ENCODE assay signal across 8 mouse cellular contexts in genomic region chr12:74803740-74804512, GRCm38 (mm10).
A peak's percentile ranks its signal among the peaks of the same experiment; 100 is the strongest.
DNase-seq lines count a peak whose midpoint lies in the region; ATAC-seq and TF ChIP-seq lines count a peak whose summit lies in the region.
"Had no signal": no experiment of that assay in that cellular context is flagged by ENCODE, and none has a peak within 500 bp of the region (broad histone marks: within the 10 kb centered on the region; RNA-seq: fewer than 3 reads in every experiment).

No protein-coding gene starts in this region.

- no peak overlapping the region for H3K4me3 ChIP-seq in embryonic facial prominence, embryonic 15.5 days (replicated peaks)
- H3K4me3 ChIP-seq in liver, embryonic 14.5 days (ENCODE audit: insufficient read depth in 1 of 2, low read depth in 2 of 2, low read length in 2 of 2), result no peak overlapping the region
- H3K4me3 ChIP-seq: liver, embryonic 15.5 days had no signal

- peak; percentile 83 for ATAC-seq in embryonic facial prominence, embryonic 15.5 days (ENCODE audit: insufficient number of reproducible peaks, low FRiP score, low TSS enrichment, low read depth)
- ATAC-seq in liver, embryonic 14.5 days (ENCODE audit: insufficient read depth), result no peak

- whole genome bisulfite sequencing in embryonic facial prominence, embryonic 15.5 days, result 53% methylated on average over 13 of the region's 13 CpGs
- WGBS in liver, embryonic 14.5 days (ENCODE audit: insufficient replicate concordance), result 40% methylated on average over 13 of the region's 13 CpGs

- no peak overlapping the region for H3K27ac ChIP-seq in embryonic facial prominence, embryonic 15.5 days (replicated peaks)
- no peak overlapping the region for H3K27ac ChIP-seq in liver, embryonic 14.5 days
- H3K27ac ChIP-seq: liver, embryonic 15.5 days had no signal

- no peak for TF ChIP-seq CTCF in liver, embryonic 14.5 days (IDR thresholded peaks at IDR 0.05; ENCODE audit: low read depth)

- H3K4me1 ChIP-seq in embryonic facial prominence, embryonic 15.5 days, result no peaks in the 10 kb centered on the region
- no peaks in the 10 kb centered on the region for H3K4me1 ChIP-seq in liver, embryonic 14.5 days (replicated peaks; ENCODE audit: control insufficient read depth in 2 of 2, insufficient read depth in 2 of 2, low read length in 1 of 2)
- H3K4me1 ChIP-seq: liver, embryonic 15.5 days had no signal

- no peaks in the 10 kb centered on the region for H3K27me3 ChIP-seq in embryonic facial prominence, embryonic 15.5 days
- H3K27me3 ChIP-seq in liver, embryonic 14.5 days (ENCODE audit: control insufficient read depth, insufficient read depth, low read length), result no peaks in the 10 kb centered on the region
- H3K27me3 ChIP-seq: liver, embryonic 15.5 days had no signal

- no peaks in the 10 kb centered on the region for H3K36me3 ChIP-seq in embryonic facial prominence, embryonic 15.5 days
- H3K36me3 ChIP-seq in liver, embryonic 14.5 days (replicated peaks; ENCODE audit: control insufficient read depth, insufficient read depth, low read depth), result no peaks in the 10 kb centered on the region
- H3K36me3 ChIP-seq: liver, embryonic 15.5 days had no signal

- H3K9ac ChIP-seq in embryonic facial prominence, embryonic 15.5 days, result no peak overlapping the region
- H3K9ac ChIP-seq in liver, embryonic 14.5 days (replicated peaks), result no peak overlapping the region
- H3K9ac ChIP-seq: liver, embryonic 15.5 days had no signal

- no peak overlapping the region for H3K4me2 ChIP-seq in embryonic facial prominence, embryonic 15.5 days (replicated peaks)
- no peak overlapping the region for H3K4me2 ChIP-seq in liver, embryonic 14.5 days (ENCODE audit: low read depth)
- H3K4me2 ChIP-seq: liver, embryonic 15.5 days had no signal

- peak; percentile 71 for DNase-seq in kidney, postnatal 10 days
- no peak for DNase-seq in kidney, adult 9 months
- DNase-seq in NIH3T3 (ENCODE audit: low read depth), result peak; percentile 18
- peak; percentile 34 to 44 (median 34) for DNase-seq in liver, embryonic 14.5 days (ENCODE audit: low read depth in 3 of 3, low spot score in 3 of 3)
- no peak for DNase-seq in left cerebral cortex, adult 9 months (ENCODE audit: low spot score in 2 of 2)
- DNase-seq in ovary, adult 18-20 months (ENCODE audit: low spot score), result no peak

- H3K9me3 ChIP-seq in embryonic facial prominence, embryonic 15.5 days (replicated peaks), result peaks cover 8% of the 10 kb centered on the region; the same call in 1 of the 2 replicates
- no peaks in the 10 kb centered on the region for H3K9me3 ChIP-seq in liver, embryonic 14.5 days (ENCODE audit: control insufficient read depth, low read length)

- TF ChIP-seq EP300 in liver, embryonic 14.5 days (IDR thresholded peaks at IDR 0.05; ENCODE audit: low read depth), result no peak

Comparison
In these comparisons a context has a peak if more than half of its experiments do, and no peak if none do; other contexts are left out.
1. DNase-seq: peak in kidney, postnatal 10 days (single experiment), NIH3T3 (single experiment) and liver, embryonic 14.5 days (3 of 3); none in kidney, adult 9 months (single experiment), left cerebral cortex, adult 9 months (0 of 2) and ovary, adult 18-20 months (single experiment).